Mouse (Mus musculus) limb, embryonic 14.5 days (tissue): ENCODE results near the gene Tlr13. TPM values are rescaled to one million over a fixed set of nuclear protein-coding genes. Genes with fewer than 3 reads are reported as not detected.

Experiments
- ATAC-seq: fragments of 200-750 bp; cut with Nextera tagmentation; 2 replicates; pipeline ENCODE4 v1.8.0; 2017; ENCODE audit warnings: low read depth, moderate number of reproducible peaks, moderate TSS enrichment; ENCODE audit not compliant: low FRiP score
- DNase-seq: peaks from one replicate; pipeline ENCODE4 v3.0.0-alpha.2; 2015; ENCODE audit warnings: low spot score
- H3K27ac ChIP-seq: fragments of 300-500 bp; sonication (generic); replicated peaks from 2 replicates; pipeline ENCODE4 v1.5.1; 2014; ENCODE audit warnings: low read depth, mild to moderate bottlenecking, low read length, moderate library complexity, mixed read lengths
- H3K27me3 ChIP-seq: fragments of 300-500 bp; sonication (generic); 2 replicates; pipeline ENCODE4 v1.6.1; 2014; ENCODE audit warnings: low read length, mixed read lengths; ENCODE audit not compliant: control insufficient read depth, insufficient read depth
- H3K36me3 ChIP-seq: fragments of 300-500 bp; sonication (generic); 2 replicates; pipeline ENCODE4 v1.6.1; 2014; ENCODE audit warnings: mild to moderate bottlenecking, low read length, moderate library complexity, mixed read lengths; ENCODE audit not compliant: control insufficient read depth, insufficient read depth
- H3K4me1 ChIP-seq: fragments of 300-500 bp; sonication (generic); 2 replicates; pipeline ENCODE4 v1.6.1; 2014; ENCODE audit warnings: antibody characterized with exemption, low read length, mixed read lengths; ENCODE audit not compliant: control insufficient read depth, insufficient read depth
- H3K4me2 ChIP-seq: fragments of 300-500 bp; sonication (generic); replicated peaks from 2 replicates; pipeline ENCODE4 v1.6.1; 2014; ENCODE audit warnings: low read depth, mild to moderate bottlenecking, low read length, moderate library complexity; ENCODE audit not compliant: severe bottlenecking
- H3K4me3 ChIP-seq: fragments of 300-500 bp; sonication (generic); replicated peaks from 2 replicates; pipeline ENCODE4 v1.5.1; 2014; ENCODE audit warnings: low read length
- H3K9ac ChIP-seq: fragments of 300-500 bp; sonication (generic); 2 replicates; pipeline ENCODE4 v1.6.1; 2014; ENCODE audit warnings: mild to moderate bottlenecking, low read depth, low read length, moderate library complexity; ENCODE audit not compliant: severe bottlenecking
- H3K9me3 ChIP-seq: fragments of 300-500 bp; sonication (generic); 2 replicates; pipeline ENCODE4 v1.6.1; 2016; ENCODE audit warnings: low read length; ENCODE audit not compliant: control insufficient read depth
- POLR2A ChIP-seq: fragments of 200-500 bp; IDR thresholded peaks from 2 replicates; pipeline ENCODE4 v1.8.0; 2012; ENCODE audit warnings: inconsistent platforms, mild to moderate bottlenecking, moderate library complexity, borderline replicate concordance; ENCODE audit not compliant: insufficient read depth, insufficient read length; ENCODE audit errors: extremely low read depth
- WGBS: fragments of 180-500 bp; shearing (Covaris S2); extraction: QIAGEN DNeasy Blood & Tissue Kit; methylation state at CpG from one replicate; pipeline ENCODE4 v1.1.7; 2014; 5-methylcytosine and 5-hydroxymethylcytosine counted together
- polyA plus RNA-seq, 2 experiments: library from polyadenylated mRNA; depleted of rRNA in 1 of 2; stranded (reverse) in 1 of 2; unstranded in 1 of 2; fragments of >200 nt; fragmentation: Nextera tagmentation in 1 of 2; extraction: Ambion mirVana in 1 of 2; gene quantifications; 2 replicates each; pipeline versions ENCODE4 v1.2.1 to v1.2.3; 2012 to 2014

Tlr13 gene
- polyA plus RNA-seq, 2 experiments = 0.84 to 1.2 TPM

DNA sequence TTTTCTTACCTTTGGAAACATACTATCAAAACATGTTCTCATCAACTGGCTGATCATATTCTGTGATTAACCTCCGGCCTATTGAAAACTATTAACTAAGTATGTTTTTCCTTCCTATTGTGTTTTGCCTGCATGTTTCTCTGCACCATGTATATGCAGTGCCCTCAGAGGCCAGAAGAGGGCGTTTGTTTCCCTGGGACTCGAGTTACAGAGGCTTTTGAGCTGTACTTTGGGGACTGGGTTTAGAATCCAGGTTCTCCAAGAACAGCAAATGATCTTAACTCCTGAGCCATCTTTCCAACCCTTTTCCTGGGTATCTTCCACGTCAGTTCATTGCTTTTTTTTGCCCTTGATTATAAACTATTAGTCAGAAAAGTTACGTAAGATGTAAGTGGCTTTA, 54.3 kb downstream of the Tlr13 start:
- no peak for TF ChIP-seq POLR2A
- Histone ChIP-seq H3K36me3 (peaks cover 56% of the 10 kb centered on the region), H3K9ac (no peak overlapping the region), H3K9me3 (no peaks in the 10 kb centered on the region), H3K27me3 (no peaks in the 10 kb centered on the region), H3K4me2 (no peak overlapping the region), H3K27ac (no peak overlapping the region), H3K4me3 (no peak overlapping the region), H3K4me1 (no peaks in the 10 kb centered on the region)
- ATAC-seq (no peak), DNase-seq (no peak)
- 63% methylated on average over 5 of the region's 5 CpGs for WGBS

DNA sequence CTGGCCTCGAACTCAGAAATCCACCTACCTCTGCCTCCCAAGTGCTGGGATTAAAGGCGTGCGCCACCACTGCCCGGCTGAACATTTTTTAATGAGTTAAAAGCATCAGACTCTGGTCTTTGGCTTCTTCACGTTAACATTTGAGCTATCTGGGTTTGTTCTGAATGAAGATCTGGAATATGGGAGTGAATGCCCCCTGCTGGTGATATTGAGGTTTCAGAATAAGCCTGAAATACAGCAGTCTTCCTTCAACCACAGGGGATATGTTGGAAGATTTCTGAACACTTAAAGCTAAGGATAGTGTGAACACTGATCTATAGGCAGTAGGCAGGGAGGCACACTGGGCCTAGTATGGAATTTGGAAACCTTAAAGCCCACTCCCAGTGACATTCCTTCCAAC, 55.9 kb downstream of the Tlr13 start:
- no peak for TF ChIP-seq POLR2A
- 87% methylated on average over 5 of the region's 5 CpGs for WGBS
- Histone ChIP-seq H3K4me3 (no peak overlapping the region), H3K9ac (no peak overlapping the region), H3K9me3 (no peaks in the 10 kb centered on the region), H3K4me2 (no peak overlapping the region), H3K27ac (no peak overlapping the region), H3K27me3 (no peaks in the 10 kb centered on the region), H3K4me1 (no peaks in the 10 kb centered on the region), H3K36me3 (peaks cover 56% of the 10 kb centered on the region)
- ATAC-seq (no peak), DNase-seq (no peak)

GRCm38 (mm10) chrX:106209100-106209499, 66.1 kb downstream of the Tlr13 start:
- Histone ChIP-seq H3K27me3 (no peaks in the 10 kb centered on the region), H3K4me1 (no peaks in the 10 kb centered on the region), H3K4me3 (no peak overlapping the region), H3K9ac (no peak overlapping the region), H3K4me2 (no peak overlapping the region), H3K27ac (no peak overlapping the region), H3K9me3 (no peaks in the 10 kb centered on the region), H3K36me3 (peaks cover 12% of the 10 kb centered on the region)
- WGBS = 81% methylated on average over 2 of the region's 2 CpGs
- DNase-seq (no peak), ATAC-seq (no peak)
- TF ChIP-seq POLR2A = no peak

Other genes with a start within 250 kb of the Tlr13 start
- 80.3 and 87.5 TPM in 2 replicates for gene Atrx, start 213.8 kb upstream of the Tlr13 start, polyA plus RNA-seq (2012; rRNA removed)
- gene Atrx, start 213.8 kb upstream of the Tlr13 start, polyA plus RNA-seq (2014; fragmentation: Nextera tagmentation; extraction: Ambion mirVana) = 143 and 173 TPM in 2 replicates
- gene Magt1, start 131.3 kb upstream of the Tlr13 start, polyA plus RNA-seq (2012; rRNA removed) = 24.3 and 26.8 TPM in 2 replicates
- 55.3 and 60.1 TPM in 2 replicates for gene Magt1, start 131.3 kb upstream of the Tlr13 start, polyA plus RNA-seq (2014; fragmentation: Nextera tagmentation; extraction: Ambion mirVana)
- gene Cox7b, start 127.5 kb upstream of the Tlr13 start, polyA plus RNA-seq (2012; rRNA removed) = 241 and 276 TPM in 2 replicates
- gene Cox7b, start 127.5 kb upstream of the Tlr13 start, polyA plus RNA-seq (2014; fragmentation: Nextera tagmentation; extraction: Ambion mirVana) = 371 and 402 TPM in 2 replicates
- 10.3 and 10.7 TPM in 2 replicates for gene Atp7a, start 115.9 kb upstream of the Tlr13 start, polyA plus RNA-seq (2012; rRNA removed)
- 30.0 and 34.6 TPM in 2 replicates for gene Atp7a, start 115.9 kb upstream of the Tlr13 start, polyA plus RNA-seq (2014; fragmentation: Nextera tagmentation; extraction: Ambion mirVana)
- gene Pgk1, start 43.9 kb downstream of the Tlr13 start, polyA plus RNA-seq (2012; rRNA removed) = 329 and 352 TPM in 2 replicates
- gene Pgk1, start 43.9 kb downstream of the Tlr13 start, polyA plus RNA-seq (2014; fragmentation: Nextera tagmentation; extraction: Ambion mirVana) = 312 and 332 TPM in 2 replicates
- gene Taf9b, start 78.0 kb downstream of the Tlr13 start, polyA plus RNA-seq (2012; rRNA removed) = 7.8 and 8.2 TPM in 2 replicates
- 8.1 and 10.6 TPM in 2 replicates for gene Taf9b, start 78.0 kb downstream of the Tlr13 start, polyA plus RNA-seq (2014; fragmentation: Nextera tagmentation; extraction: Ambion mirVana)
- 0.04 TPM in 1 of 2 replicates, not detected in the other for gene Fnd3c2, start 112.2 kb downstream of the Tlr13 start, polyA plus RNA-seq (2012; rRNA removed)
- not detected in 2 replicates for gene Fnd3c2, start 112.2 kb downstream of the Tlr13 start, polyA plus RNA-seq (2014; fragmentation: Nextera tagmentation; extraction: Ambion mirVana)